Mouse (Mus musculus) lung, embryonic 16.5 days (tissue): ENCODE measurements around the gene Nsun4. TPM values are rescaled to one million over a fixed set of nuclear protein-coding genes. Genes with fewer than 3 reads are reported as not detected.

Experiments
- ATAC-seq: fragments of 200-750 bp; cut with Nextera tagmentation; 2 replicates; pipeline ENCODE4 v1.8.0; 2017; ENCODE audit warnings: low read depth, mild to moderate bottlenecking, moderate library complexity
- H3K27ac ChIP-seq: fragments of 300-500 bp; sonication (generic); 2 replicates; pipeline ENCODE4 v1.5.1; 2014; ENCODE audit warnings: mild to moderate bottlenecking, control low read depth, low read length
- H3K27me3 ChIP-seq: fragments of 300-500 bp; sonication (generic); 2 replicates; pipeline ENCODE4 v1.6.1; 2014; ENCODE audit warnings: low read depth, low read length, mixed read lengths; ENCODE audit not compliant: control insufficient read depth, insufficient read depth
- H3K36me3 ChIP-seq: fragments of 300-500 bp; sonication (generic); 2 replicates; pipeline ENCODE4 v1.6.1; 2014; ENCODE audit warnings: low read length; ENCODE audit not compliant: control insufficient read depth, insufficient read depth
- H3K4me1 ChIP-seq: fragments of 300-500 bp; sonication (generic); replicated peaks from 2 replicates; pipeline ENCODE4 v1.6.1; 2014; ENCODE audit warnings: low read length, mixed read lengths; ENCODE audit not compliant: control insufficient read depth, insufficient read depth
- H3K4me2 ChIP-seq: fragments of 300-500 bp; sonication (generic); 2 replicates; pipeline ENCODE4 v1.6.1; 2014; ENCODE audit warnings: low read depth, low read length, control low read depth
- H3K4me3 ChIP-seq: fragments of 300-500 bp; sonication (generic); 2 replicates; pipeline ENCODE4 v1.5.1; 2014; ENCODE audit warnings: mild to moderate bottlenecking, low read length, control low read depth
- H3K9ac ChIP-seq: fragments of 300-500 bp; sonication (generic); 2 replicates; pipeline ENCODE4 v1.6.1; 2014; ENCODE audit warnings: low read length, control low read depth
- H3K9me3 ChIP-seq: fragments of 300-500 bp; sonication (generic); 2 replicates; pipeline ENCODE4 v1.6.1; 2016; ENCODE audit warnings: low read length; ENCODE audit not compliant: control insufficient read depth
- WGBS: fragments of 180-500 bp; shearing (Covaris S2); extraction: QIAGEN DNeasy Blood & Tissue Kit; methylation state at CpG from one replicate; pipeline ENCODE4 v1.1.7; 2014; 5-methylcytosine and 5-hydroxymethylcytosine counted together
- polyA plus RNA-seq: library from polyadenylated mRNA; unstranded; fragments of >200 nt; fragmentation: Nextera tagmentation; extraction: Ambion mirVana; gene quantifications from 2 replicates; pipeline ENCODE4 v1.2.1, GENCODE M21; 2015

Nsun4 gene
- polyA plus RNA-seq, 1 experiment from 2014 or later, result 25.9 TPM

DNA sequence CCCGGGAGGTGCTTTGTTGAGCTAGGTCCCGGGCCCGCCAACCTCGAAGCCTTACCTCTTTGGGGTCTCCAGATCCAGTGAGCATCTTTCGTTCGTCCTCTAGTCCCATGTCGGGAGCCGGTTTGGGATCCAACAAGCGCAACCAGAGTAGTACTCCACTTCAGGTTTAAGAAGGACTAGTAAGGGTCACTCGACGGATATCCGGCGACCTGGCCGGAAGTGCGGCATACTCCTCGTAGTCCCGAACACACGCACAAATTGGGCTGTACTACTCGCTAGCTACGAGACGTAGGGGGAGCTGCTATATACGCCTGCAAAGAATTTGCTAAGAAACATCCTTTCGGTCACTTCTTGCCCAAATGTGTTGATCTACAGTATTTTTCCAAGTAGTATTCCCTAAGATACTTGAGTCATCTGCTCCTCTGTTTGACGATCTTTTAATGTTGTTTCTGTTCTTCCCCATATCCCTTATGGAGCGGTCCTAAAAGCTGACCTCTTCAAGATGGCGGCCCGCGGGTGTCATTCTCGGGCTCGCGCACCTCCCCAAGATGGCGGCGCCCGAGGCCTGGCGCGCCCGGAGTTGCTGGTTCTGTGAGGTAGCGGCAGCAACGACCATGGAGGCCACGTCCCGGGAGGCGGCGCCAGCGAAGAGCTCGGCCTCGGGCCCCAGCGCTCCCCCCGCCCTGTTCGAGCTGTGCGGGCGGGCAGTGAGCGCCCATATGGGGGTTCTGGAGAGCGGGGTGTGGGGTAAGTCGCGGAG is 21.4 kb upstream of the Nsun4 start, which contains the start of the genes Uqcrh and Lrrc41:
Gene Uqcrh (minus strand): TSS at position 211 of the 760 bp plus-strand sequence.
Gene Lrrc41 (plus strand): TSS at position 409 of the 760 bp plus-strand sequence.
- ATAC-seq, result peak; percentile 95
- H3K4me1 ChIP-seq, result peaks cover 22% of the 10 kb centered on the region
- peak within 1 kb of the TSS; percentile 77 for H3K4me2 ChIP-seq
- peak within 1 kb of the TSS; percentile 97 for H3K27ac ChIP-seq
- H3K9ac ChIP-seq, result peak within 1 kb of the TSS; percentile 99
- WGBS, result under 1% methylated on average over 55 of the region's 55 CpGs
- no peaks in the 10 kb centered on the region for H3K9me3 ChIP-seq
- H3K36me3 ChIP-seq, result peaks cover 3% of the 10 kb centered on the region; the same call in 1 of the 2 replicates
- H3K4me3 ChIP-seq, result peak within 1 kb of the TSS; percentile 100
- H3K27me3 ChIP-seq, result no peaks in the 10 kb centered on the region

DNA sequence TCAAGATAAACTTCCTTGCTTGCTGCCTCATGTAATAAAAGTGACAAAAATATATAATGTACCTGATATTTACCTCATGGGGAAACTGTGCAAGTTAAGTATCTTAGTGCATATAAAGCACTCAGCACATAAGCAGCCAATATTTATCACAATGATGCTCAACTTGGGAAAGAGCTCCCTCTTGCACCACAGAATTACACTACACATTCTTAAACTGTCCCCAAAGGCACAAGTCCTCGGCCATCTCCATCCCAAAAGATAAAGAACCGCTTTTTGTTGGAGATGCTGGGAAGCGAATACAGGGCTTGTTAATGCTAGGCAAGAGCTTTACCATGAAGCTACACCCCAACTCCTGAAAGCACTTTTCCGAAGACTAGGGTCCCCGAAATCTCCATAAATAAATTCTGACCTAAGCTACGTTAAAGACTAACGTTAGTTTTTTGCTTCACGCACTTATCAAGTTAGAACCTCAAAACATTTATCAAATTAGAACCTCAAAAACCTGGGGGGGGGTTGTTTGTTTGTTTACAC is 20.5 kb upstream of the Nsun4 start:
- no peak for ATAC-seq
- 1% methylated on average over 8 of the region's 8 CpGs for WGBS
- Histone ChIP-seq H3K36me3 (peaks cover 8% of the 10 kb centered on the region), H3K4me1 (peaks cover 22% of the 10 kb centered on the region), H3K27ac (peak overlapping the region; percentile 45; the same call in 1 of the 2 replicates), H3K4me3 (peak overlapping the region; percentile 100), H3K4me2 (peak overlapping the region; percentile 68), H3K9me3 (no peaks in the 10 kb centered on the region), H3K27me3 (no peaks in the 10 kb centered on the region), H3K9ac (peak overlapping the region; percentile 99)

DNA sequence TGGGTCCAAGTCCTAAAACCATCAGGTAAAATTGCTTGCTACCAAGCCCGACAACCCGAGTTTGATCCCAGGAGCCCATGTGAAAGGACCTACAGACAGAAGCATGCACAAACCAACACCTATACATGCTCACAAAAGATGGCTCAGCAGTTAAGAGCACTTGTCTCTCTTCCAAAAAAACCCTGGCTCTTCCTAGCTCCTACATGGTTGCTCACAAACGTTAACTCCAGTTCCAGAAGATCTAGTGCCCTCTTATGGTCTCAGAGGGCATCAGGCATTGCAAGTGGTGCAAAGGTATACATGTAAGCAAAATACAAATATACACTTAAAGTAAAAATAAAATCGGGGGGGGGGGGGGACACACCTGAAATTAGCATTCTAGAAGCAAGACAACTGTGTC is 19.5 kb upstream of the Nsun4 start:
- H3K4me2 ChIP-seq, result peak overlapping the region; percentile 31; the same call in 1 of the 2 replicates
- no peak overlapping the region for H3K4me3 ChIP-seq
- no peaks in the 10 kb centered on the region for H3K27me3 ChIP-seq
- ATAC-seq, result no peak
- peaks cover 22% of the 10 kb centered on the region for H3K4me1 ChIP-seq
- H3K27ac ChIP-seq, result no peak overlapping the region
- no peaks in the 10 kb centered on the region for H3K9me3 ChIP-seq
- H3K36me3 ChIP-seq, result peaks cover 18% of the 10 kb centered on the region
- 47% methylated on average over 4 of the region's 4 CpGs for WGBS
- H3K9ac ChIP-seq, result no peak overlapping the region

DNA sequence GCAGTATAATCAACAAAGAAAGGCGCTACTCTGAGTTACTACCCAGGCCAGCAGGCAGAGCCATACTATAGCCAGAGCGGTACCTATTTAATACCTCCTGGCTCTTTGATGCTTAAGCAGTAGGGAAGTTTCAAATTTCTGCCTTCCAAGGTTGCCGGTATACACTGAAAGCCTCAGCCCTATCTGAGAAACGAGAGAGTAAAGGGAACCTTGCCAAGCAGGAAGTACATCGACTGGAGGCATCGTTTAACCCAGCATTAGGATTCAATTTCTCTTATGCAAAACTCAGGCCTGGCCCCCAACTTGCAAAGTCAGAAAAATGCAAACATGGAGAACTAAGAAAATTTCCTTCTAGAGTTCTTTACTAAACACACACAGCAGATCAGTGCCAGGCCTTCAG is 16.4 kb upstream of the Nsun4 start:
- WGBS, result 61% methylated on average over 6 of the region's 6 CpGs
- H3K36me3 ChIP-seq, result peaks cover 32% of the 10 kb centered on the region

DNA sequence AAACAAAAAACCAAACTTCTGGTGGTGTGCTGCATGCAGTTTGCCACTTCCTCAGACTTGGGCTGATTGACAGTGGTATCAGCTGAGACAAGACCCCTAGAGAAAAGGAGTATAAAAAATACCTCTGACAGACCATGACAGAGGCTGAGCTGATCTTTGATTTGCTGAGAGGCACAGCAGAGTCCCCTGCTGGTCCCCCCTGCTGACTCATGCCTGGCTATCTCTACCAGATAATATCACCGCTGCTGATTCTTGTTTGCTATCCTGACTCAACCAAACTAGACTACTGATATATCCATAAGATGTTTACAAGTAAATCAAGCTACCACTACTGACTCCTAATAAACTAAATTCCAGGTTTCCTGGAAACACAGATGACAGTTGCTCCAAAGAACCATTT is 10.2 kb upstream of the Nsun4 start:
- no peaks in the 10 kb centered on the region for H3K9me3 ChIP-seq
- H3K9ac ChIP-seq, result no peak overlapping the region
- peaks cover 21% of the 10 kb centered on the region for H3K36me3 ChIP-seq
- H3K4me1 ChIP-seq, result no peaks in the 10 kb centered on the region
- H3K27ac ChIP-seq, result no peak overlapping the region
- H3K4me2 ChIP-seq, result no peak overlapping the region
- H3K4me3 ChIP-seq, result no peak overlapping the region
- no peak for ATAC-seq
- 21% methylated on average over 1 of the region's 1 CpGs for WGBS
- no peaks in the 10 kb centered on the region for H3K27me3 ChIP-seq

More for the DNA sequence above, 16.4 kb upstream of the Nsun4 start:
- Histone ChIP-seq H3K4me2 (no peak overlapping the region), H3K27me3 (no peaks in the 10 kb centered on the region), H3K9ac (no peak overlapping the region), H3K27ac (no peak overlapping the region), H3K4me3 (no peak overlapping the region), H3K4me1 (peaks cover 9% of the 10 kb centered on the region), H3K9me3 (no peaks in the 10 kb centered on the region)
- ATAC-seq, result no peak

DNA sequence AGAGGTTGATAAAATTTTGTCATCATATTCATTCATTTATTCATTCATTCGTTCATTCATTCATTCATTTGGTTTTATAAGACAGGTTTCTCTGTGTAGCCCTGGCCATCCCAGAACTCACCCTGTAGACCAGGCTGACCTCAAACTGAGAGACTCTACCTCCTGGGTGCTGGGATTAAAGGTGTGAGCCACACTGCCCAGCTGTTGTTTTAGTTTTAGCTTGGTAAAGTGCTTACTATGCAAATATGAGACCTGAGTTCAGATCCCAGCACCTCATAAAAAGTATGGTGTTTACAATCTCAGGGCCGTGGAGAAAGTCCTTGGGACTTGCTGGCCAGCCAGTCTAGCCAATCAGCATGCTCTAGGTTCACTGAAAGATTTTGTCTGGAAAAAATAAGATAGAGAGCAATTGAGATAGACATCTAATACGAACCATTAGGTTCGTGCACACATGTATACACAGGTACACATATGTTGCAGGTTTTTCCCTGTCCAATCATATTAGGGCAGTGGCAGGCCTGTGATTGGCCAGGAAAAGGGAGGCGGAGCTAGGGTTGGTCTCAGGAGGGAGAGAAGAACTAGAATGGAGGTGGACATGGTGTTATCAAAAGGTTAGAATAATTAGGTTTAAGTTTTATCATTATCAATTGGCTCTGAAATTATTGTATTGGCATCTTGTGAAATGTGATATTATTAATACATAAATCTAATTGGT is 5.5 kb upstream of the Nsun4 start:
- Histone ChIP-seq H3K9ac (no peak overlapping the region), H3K4me3 (no peak overlapping the region), H3K27me3 (no peaks in the 10 kb centered on the region), H3K27ac (no peak overlapping the region), H3K4me2 (no peak overlapping the region), H3K4me1 (peaks cover 3% of the 10 kb centered on the region; the same call in 1 of the 2 replicates), H3K9me3 (no peaks in the 10 kb centered on the region), H3K36me3 (no peaks in the 10 kb centered on the region)
- no peak for ATAC-seq
- 69% methylated on average over 5 of the region's 5 CpGs for WGBS

DNA sequence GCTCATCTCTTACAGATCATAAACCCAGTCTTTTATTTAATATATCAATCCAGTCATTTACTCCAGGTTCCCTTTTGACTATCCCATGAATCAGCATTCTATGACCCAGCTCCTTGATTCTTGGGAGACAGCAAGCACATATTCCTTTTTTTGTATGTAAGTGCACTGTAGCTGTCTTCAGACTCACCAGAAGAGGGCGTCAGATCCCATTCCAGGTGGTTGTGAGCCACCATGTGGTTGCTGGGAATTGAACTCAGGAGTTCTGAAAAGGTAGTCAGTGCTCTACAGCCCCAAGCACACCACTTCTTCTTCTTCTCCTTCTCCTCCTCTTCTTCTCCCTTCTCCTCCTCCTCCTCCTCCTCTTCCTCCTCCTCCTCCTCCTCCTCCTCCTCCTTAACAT is 3.9 kb upstream of the Nsun4 start:
- H3K4me1 ChIP-seq, result peaks cover 8% of the 10 kb centered on the region; the same call in 1 of the 2 replicates
- H3K27ac ChIP-seq, result no peak overlapping the region
- H3K4me2 ChIP-seq, result no peak overlapping the region
- H3K36me3 ChIP-seq, result no peaks in the 10 kb centered on the region
- H3K9me3 ChIP-seq, result no peaks in the 10 kb centered on the region
- 4% methylated on average over 1 of the region's 1 CpGs for WGBS
- no peak for ATAC-seq
- H3K27me3 ChIP-seq, result no peaks in the 10 kb centered on the region
- H3K4me3 ChIP-seq, result no peak overlapping the region
- no peak overlapping the region for H3K9ac ChIP-seq

DNA sequence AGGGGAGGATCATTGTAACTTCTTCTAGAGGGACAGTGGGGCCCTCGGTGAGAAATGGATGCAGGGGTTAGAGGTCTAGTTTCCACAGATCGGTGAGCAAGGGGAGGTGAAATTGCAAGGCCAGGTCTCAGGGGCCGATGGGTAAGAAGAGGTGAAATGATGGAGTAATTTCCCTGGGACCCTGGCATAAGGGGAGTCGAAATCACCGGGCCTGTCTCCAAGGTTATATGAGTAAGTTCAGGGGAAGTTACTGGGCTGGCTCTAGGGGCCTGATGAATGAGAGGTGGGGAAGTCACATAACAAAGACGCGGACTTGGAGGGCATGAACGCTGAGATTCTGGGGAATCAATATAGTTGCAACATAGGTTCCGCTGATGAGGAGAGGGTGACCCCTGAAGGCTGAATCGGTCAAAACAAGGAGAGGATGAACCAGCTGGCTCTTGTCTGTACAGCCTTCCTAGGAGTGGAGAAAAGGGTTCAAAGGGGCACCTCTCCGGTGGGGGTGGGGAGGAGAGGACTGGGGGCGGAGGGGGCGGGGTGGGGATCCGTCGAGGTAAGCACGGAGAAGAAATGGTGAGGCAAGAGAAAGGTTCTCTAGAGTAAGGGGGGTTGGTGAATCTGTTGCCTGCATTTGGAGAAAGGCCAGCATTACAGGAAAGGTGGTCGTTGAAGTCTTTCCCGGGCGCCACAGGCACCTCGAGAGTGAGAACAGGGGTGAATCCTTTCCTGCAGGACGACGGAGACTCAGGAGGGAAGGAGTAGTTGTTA is 966 bp downstream of the Nsun4 start:
- ATAC-seq, result peak; percentile 56
- Histone ChIP-seq H3K27me3 (no peaks in the 10 kb centered on the region), H3K9me3 (no peaks in the 10 kb centered on the region), H3K36me3 (peaks cover 1% of the 10 kb centered on the region; the same call in 1 of the 2 replicates), H3K9ac (peak overlapping the region; percentile 61), H3K4me3 (peak overlapping the region; percentile 64), H3K4me1 (peaks cover 21% of the 10 kb centered on the region), H3K27ac (peak overlapping the region; percentile 98), H3K4me2 (peak overlapping the region; percentile 71)
- 3% methylated on average over 22 of the region's 22 CpGs for WGBS
